Mouse (Mus musculus) forebrain, embryonic 10.5 days (tissue): ENCODE data around the gene Aox3. TPM values are rescaled to one million over a fixed set of nuclear protein-coding genes. Genes with fewer than 3 reads are reported as not detected.

Source experiments
- DNase-seq: peaks from one replicate; pipeline ENCODE4 v3.0.0-alpha.2; 2017; ENCODE audit warnings: low spot score; ENCODE audit errors: extremely low spot score
- H3K27ac ChIP-seq: fragments of 300-500 bp; sonication (generic); 2 replicates; pipeline ENCODE4 v1.5.1; 2016; ENCODE audit warnings: mild to moderate bottlenecking
- H3K27me3 ChIP-seq: fragments of 300-500 bp; sonication (generic); 2 replicates; pipeline ENCODE4 v1.6.1; 2016; ENCODE audit warnings: mild to moderate bottlenecking; ENCODE audit not compliant: poor library complexity, severe bottlenecking
- H3K36me3 ChIP-seq: fragments of 300-500 bp; sonication (generic); replicated peaks from 2 replicates; pipeline ENCODE4 v1.6.1; 2016; ENCODE audit warnings: mild to moderate bottlenecking, moderate library complexity
- H3K4me1 ChIP-seq: fragments of 300-500 bp; sonication (generic); 2 replicates; pipeline ENCODE4 v1.6.1; 2016
- H3K4me3 ChIP-seq: fragments of 300-500 bp; sonication (generic); 2 replicates; pipeline ENCODE4 v1.5.1; 2016; ENCODE audit warnings: mild to moderate bottlenecking, moderate library complexity
- H3K9me3 ChIP-seq: fragments of 300-500 bp; sonication (generic); 2 replicates; pipeline ENCODE4 v1.6.1; 2016; ENCODE audit warnings: mild to moderate bottlenecking, moderate library complexity
- WGBS: fragments of 180-500 bp; shearing (Covaris S2); methylation state at CpG from one replicate; pipeline ENCODE4 v1.1.7; 2016; 5-methylcytosine and 5-hydroxymethylcytosine counted together
- polyA plus RNA-seq: library from polyadenylated mRNA; unstranded; fragments of >200 nt; fragmentation: Nextera tagmentation; extraction: Ambion mirVana; gene quantifications from 2 replicates; pipeline ENCODE4 v1.2.1, GENCODE M21; 2016

The Aox3 gene
- polyA plus RNA-seq = not detected in 2 replicates

- 19% methylated on average over 11 of the region's 11 CpGs for WGBS
- peak; percentile 66 for DNase-seq
- Histone ChIP-seq H3K4me1 (peaks cover 8% of the 10 kb centered on the region; the same call in 1 of the 2 replicates), H3K4me3 (no peak within 1 kb of the TSS), H3K36me3 (no peaks in the 10 kb centered on the region), H3K27ac (no peak within 1 kb of the TSS), H3K9me3 (no peaks in the 10 kb centered on the region), H3K27me3 (no peaks in the 10 kb centered on the region)
Observed at GRCm38 (mm10) chr1:58112880-58113279, at the start of gene Aox3. TSS of gene Aox3 (plus strand) at chr1:58113130.

GRCm38 (mm10) chr1:58065151-58065550 is 47.8 kb upstream of the Aox3 start:
- Histone ChIP-seq H3K9me3 (no peaks in the 10 kb centered on the region), H3K27ac (no peak overlapping the region), H3K36me3 (no peaks in the 10 kb centered on the region), H3K4me1 (no peaks in the 10 kb centered on the region), H3K4me3 (no peak overlapping the region), H3K27me3 (no peaks in the 10 kb centered on the region)
- no peak for DNase-seq
- WGBS = 90% methylated on average over 5 of the region's 5 CpGs

- Histone ChIP-seq H3K27ac (no peak overlapping the region), H3K27me3 (no peaks in the 10 kb centered on the region), H3K4me3 (no peak overlapping the region), H3K36me3 (no peaks in the 10 kb centered on the region), H3K9me3 (no peaks in the 10 kb centered on the region), H3K4me1 (no peaks in the 10 kb centered on the region)
- WGBS = 79% methylated on average over 3 of the region's 3 CpGs
- DNase-seq = no peak
Observed at GRCm38 (mm10) chr1:58065606-58066005, 47.3 kb upstream of the Aox3 start.

GRCm38 (mm10) chr1:58069181-58069580 is 43.7 kb upstream of the Aox3 start:
- Histone ChIP-seq H3K27me3 (no peaks in the 10 kb centered on the region), H3K9me3 (no peaks in the 10 kb centered on the region), H3K36me3 (no peaks in the 10 kb centered on the region), H3K4me1 (peaks cover 10% of the 10 kb centered on the region), H3K4me3 (no peak overlapping the region), H3K27ac (no peak overlapping the region)
- DNase-seq = no peak
- 91% methylated on average over 6 of the region's 6 CpGs for WGBS

GRCm38 (mm10) chr1:58070091-58070490 is 42.8 kb upstream of the Aox3 start:
- Histone ChIP-seq H3K4me1 (peaks cover 10% of the 10 kb centered on the region), H3K36me3 (no peaks in the 10 kb centered on the region), H3K27me3 (no peaks in the 10 kb centered on the region), H3K9me3 (no peaks in the 10 kb centered on the region), H3K4me3 (no peak overlapping the region), H3K27ac (no peak overlapping the region)
- DNase-seq = no peak
- WGBS = 93% methylated on average over 11 of the region's 11 CpGs

GRCm38 (mm10) chr1:58071006-58071405 is 41.9 kb upstream of the Aox3 start:
- no peaks in the 10 kb centered on the region for H3K27me3 ChIP-seq
- no peak overlapping the region for H3K27ac ChIP-seq
- H3K36me3 ChIP-seq = no peaks in the 10 kb centered on the region
- H3K4me3 ChIP-seq = no peak overlapping the region
- no peaks in the 10 kb centered on the region for H3K9me3 ChIP-seq
- 87% methylated on average over 9 of the region's 9 CpGs for WGBS
- no peak for DNase-seq
- H3K4me1 ChIP-seq = peaks cover 10% of the 10 kb centered on the region

- 89% methylated on average over 1 of the region's 1 CpGs for WGBS
- Histone ChIP-seq H3K4me1 (peaks cover 10% of the 10 kb centered on the region), H3K9me3 (no peaks in the 10 kb centered on the region), H3K4me3 (no peak overlapping the region), H3K36me3 (no peaks in the 10 kb centered on the region), H3K27me3 (no peaks in the 10 kb centered on the region), H3K27ac (no peak overlapping the region)
- DNase-seq = no peak
Observed at GRCm38 (mm10) chr1:58071509-58071908, 41.4 kb upstream of the Aox3 start.

- H3K27me3 ChIP-seq = no peaks in the 10 kb centered on the region
- H3K4me3 ChIP-seq = no peak overlapping the region
- H3K27ac ChIP-seq = no peak overlapping the region
- no peaks in the 10 kb centered on the region for H3K36me3 ChIP-seq
- H3K9me3 ChIP-seq = no peaks in the 10 kb centered on the region
- H3K4me1 ChIP-seq = peaks cover 10% of the 10 kb centered on the region
- no peak for DNase-seq
- 91% methylated on average over 2 of the region's 2 CpGs for WGBS
Observed at GRCm38 (mm10) chr1:58072416-58072815, 40.5 kb upstream of the Aox3 start.

- Histone ChIP-seq H3K27ac (no peak overlapping the region), H3K36me3 (no peaks in the 10 kb centered on the region), H3K9me3 (no peaks in the 10 kb centered on the region), H3K4me1 (peaks cover 10% of the 10 kb centered on the region), H3K27me3 (no peaks in the 10 kb centered on the region), H3K4me3 (no peak overlapping the region)
- WGBS = 79% methylated on average over 12 of the region's 12 CpGs
- no peak for DNase-seq
Observed at GRCm38 (mm10) chr1:58072991-58073730, 39.8 kb upstream of the Aox3 start.

- no peaks in the 10 kb centered on the region for H3K36me3 ChIP-seq
- H3K4me3 ChIP-seq = no peak overlapping the region
- H3K9me3 ChIP-seq = no peaks in the 10 kb centered on the region
- 90% methylated on average over 2 of the region's 2 CpGs for WGBS
- no peaks in the 10 kb centered on the region for H3K27me3 ChIP-seq
- no peak overlapping the region for H3K27ac ChIP-seq
- no peak for DNase-seq
- H3K4me1 ChIP-seq = peaks cover 10% of the 10 kb centered on the region
Observed at GRCm38 (mm10) chr1:58074266-58074665, 38.7 kb upstream of the Aox3 start.

- Histone ChIP-seq H3K27ac (no peak overlapping the region), H3K36me3 (no peaks in the 10 kb centered on the region), H3K9me3 (no peaks in the 10 kb centered on the region), H3K4me3 (no peak overlapping the region), H3K27me3 (no peaks in the 10 kb centered on the region), H3K4me1 (peaks cover 5% of the 10 kb centered on the region)
- no peak for DNase-seq
Observed at GRCm38 (mm10) chr1:58077882-58078281, 35.0 kb upstream of the Aox3 start.

- Histone ChIP-seq H3K36me3 (no peaks in the 10 kb centered on the region), H3K4me3 (no peak overlapping the region), H3K9me3 (no peaks in the 10 kb centered on the region), H3K27ac (no peak overlapping the region), H3K4me1 (no peaks in the 10 kb centered on the region), H3K27me3 (no peaks in the 10 kb centered on the region)
- no peak for DNase-seq
- WGBS = 93% methylated on average over 7 of the region's 7 CpGs
Observed at GRCm38 (mm10) chr1:58078390-58078789, 34.5 kb upstream of the Aox3 start.

- no peaks in the 10 kb centered on the region for H3K9me3 ChIP-seq
- H3K4me3 ChIP-seq = no peak overlapping the region
- WGBS = 90% methylated on average over 5 of the region's 5 CpGs
- H3K36me3 ChIP-seq = no peaks in the 10 kb centered on the region
- H3K4me1 ChIP-seq = no peaks in the 10 kb centered on the region
- DNase-seq = no peak
- H3K27me3 ChIP-seq = no peaks in the 10 kb centered on the region
- H3K27ac ChIP-seq = no peak overlapping the region
Observed at GRCm38 (mm10) chr1:58079689-58080088, 33.2 kb upstream of the Aox3 start.

- no peak overlapping the region for H3K4me3 ChIP-seq
- no peaks in the 10 kb centered on the region for H3K4me1 ChIP-seq
- no peaks in the 10 kb centered on the region for H3K9me3 ChIP-seq
- no peaks in the 10 kb centered on the region for H3K36me3 ChIP-seq
- 91% methylated on average over 4 of the region's 4 CpGs for WGBS
- DNase-seq = no peak
- no peaks in the 10 kb centered on the region for H3K27me3 ChIP-seq
- H3K27ac ChIP-seq = no peak overlapping the region
Observed at GRCm38 (mm10) chr1:58080446-58080845, 32.5 kb upstream of the Aox3 start.
